Mouse (Mus musculus) cortical plate, adult 2 months (tissue): ENCODE measurements around the gene V1ra8.

ENCODE experiments used
- CTCF ChIP-seq: fragments of 200-500 bp; IDR thresholded peaks from 2 replicates; pipeline ENCODE4 v1.5.1; 2011; ENCODE audit warnings: mild to moderate bottlenecking, control low read depth, low read length; ENCODE audit not compliant: insufficient read depth; ENCODE audit errors: extremely low read depth
- POLR2A ChIP-seq: fragments of 200-500 bp; IDR thresholded peaks from 2 replicates; pipeline ENCODE4 v1.6.1; 2011; ENCODE audit warnings: mild to moderate bottlenecking, low read length, control low read depth; ENCODE audit not compliant: insufficient read depth; ENCODE audit errors: extremely low read depth

GRCm38 (mm10) chr6:90160139-90160538 is 42.5 kb upstream of the V1ra8 start:
- no peak for TF ChIP-seq CTCF
- no peak for TF ChIP-seq POLR2A
